Mouse (Mus musculus) embryonic facial prominence, embryonic 10.5 days (tissue): ENCODE measurements around the gene Sema3g. TPM values are rescaled to one million over a fixed set of nuclear protein-coding genes. Genes with fewer than 3 reads are reported as not detected.

Experiments used
- DNase-seq: peaks from one replicate; pipeline ENCODE4 v3.0.0-alpha.2; 2017; ENCODE audit warnings: low spot score
- H3K27ac ChIP-seq: fragments of 300-500 bp; sonication (generic); replicated peaks from 2 replicates; pipeline ENCODE4 v1.5.1; 2016; ENCODE audit warnings: mild to moderate bottlenecking
- H3K27me3 ChIP-seq: fragments of 300-500 bp; sonication (generic); replicated peaks from 2 replicates; pipeline ENCODE4 v1.6.1; 2016; ENCODE audit warnings: low read depth, mild to moderate bottlenecking; ENCODE audit not compliant: poor library complexity, severe bottlenecking
- H3K36me3 ChIP-seq: fragments of 300-500 bp; sonication (generic); replicated peaks from 2 replicates; pipeline ENCODE4 v1.6.1; 2016; ENCODE audit warnings: mild to moderate bottlenecking, moderate library complexity
- H3K4me1 ChIP-seq: fragments of 300-500 bp; sonication (generic); 2 replicates; pipeline ENCODE4 v1.6.1; 2016
- H3K4me3 ChIP-seq: fragments of 300-500 bp; sonication (generic); 2 replicates; pipeline ENCODE4 v1.5.1; 2016; ENCODE audit warnings: mild to moderate bottlenecking, moderate library complexity
- H3K9me3 ChIP-seq: fragments of 300-500 bp; sonication (generic); 2 replicates; pipeline ENCODE4 v1.6.1; 2016; ENCODE audit warnings: mild to moderate bottlenecking
- WGBS: fragments of 180-500 bp; shearing (Covaris S2); methylation state at CpG from one replicate; pipeline ENCODE4 v1.1.7; 2016; 5-methylcytosine and 5-hydroxymethylcytosine counted together
- polyA plus RNA-seq: library from polyadenylated mRNA; unstranded; fragments of >200 nt; fragmentation: Nextera tagmentation; extraction: Ambion mirVana; gene quantifications from 2 replicates; pipeline ENCODE4 v1.2.1, GENCODE M21; 2016

The Sema3g gene
- polyA plus RNA-seq: 0.76 and 0.79 TPM in 2 replicates

DNA sequence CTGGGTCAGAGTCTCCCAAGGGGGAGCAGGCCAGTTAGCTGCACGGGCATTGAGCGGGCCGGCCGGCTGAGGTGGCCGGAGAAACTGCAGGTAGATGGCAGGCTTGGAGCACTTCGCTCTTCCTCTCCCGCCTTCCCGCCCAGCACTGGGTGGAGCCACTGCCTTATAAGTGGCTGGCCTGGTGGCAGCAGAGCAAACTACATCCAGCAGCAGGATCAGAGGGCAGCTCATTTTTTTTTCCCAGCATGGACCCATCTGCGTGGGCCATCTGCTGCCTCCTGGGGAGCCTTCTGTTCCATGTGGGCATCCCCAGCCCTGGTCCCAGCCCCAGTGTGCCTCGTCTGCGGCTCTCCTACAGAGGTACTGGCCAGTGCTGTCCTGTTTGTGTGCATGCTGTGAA is at the start of gene Sema3g:
Gene Sema3g, plus strand, starts transcription at position 195 of the 400 bp plus-strand sequence.
- peak within 1 kb of the TSS; percentile 31; the same call in 1 of the 2 replicates for H3K4me3 ChIP-seq
- peak; percentile 77 for DNase-seq
- H3K36me3 ChIP-seq: no peaks in the 10 kb centered on the region
- peaks cover 42% of the 10 kb centered on the region for H3K4me1 ChIP-seq
- 13% methylated on average over 11 of the region's 11 CpGs for WGBS
- H3K27ac ChIP-seq: peak within 1 kb of the TSS; percentile 72
- H3K27me3 ChIP-seq: peaks cover 13% of the 10 kb centered on the region; the same call in 1 of the 2 replicates
- no peaks in the 10 kb centered on the region for H3K9me3 ChIP-seq

GRCm38 (mm10) chr14:31168425-31168824 is 49.2 kb upstream of the Sema3g start, which contains the start of gene Stab1:
Gene Stab1, minus strand, starts transcription at chr14:31168641.
- H3K4me3 ChIP-seq: peak within 1 kb of the TSS; percentile 32

GRCm38 (mm10) chr14:31169508-31169907 is 48.2 kb upstream of the Sema3g start:
- Histone ChIP-seq H3K36me3 (peaks cover 51% of the 10 kb centered on the region), H3K9me3 (no peaks in the 10 kb centered on the region), H3K27ac (no peak overlapping the region), H3K4me1 (peaks cover 21% of the 10 kb centered on the region), H3K4me3 (no peak overlapping the region), H3K27me3 (no peaks in the 10 kb centered on the region)
- DNase-seq: no peak
- WGBS: 82% methylated on average over 6 of the region's 6 CpGs

More at GRCm38 (mm10) chr14:31168425-31168824, 49.2 kb upstream of the Sema3g start, which contains the start of gene Stab1:
- 57% methylated on average over 10 of the region's 10 CpGs for WGBS
- DNase-seq: no peak
- H3K27ac ChIP-seq: peak within 1 kb of the TSS; percentile 19; the same call in 1 of the 2 replicates
- H3K36me3 ChIP-seq: peaks cover 40% of the 10 kb centered on the region
- H3K9me3 ChIP-seq: no peaks in the 10 kb centered on the region
- H3K27me3 ChIP-seq: no peaks in the 10 kb centered on the region
- peaks cover 21% of the 10 kb centered on the region for H3K4me1 ChIP-seq

DNA sequence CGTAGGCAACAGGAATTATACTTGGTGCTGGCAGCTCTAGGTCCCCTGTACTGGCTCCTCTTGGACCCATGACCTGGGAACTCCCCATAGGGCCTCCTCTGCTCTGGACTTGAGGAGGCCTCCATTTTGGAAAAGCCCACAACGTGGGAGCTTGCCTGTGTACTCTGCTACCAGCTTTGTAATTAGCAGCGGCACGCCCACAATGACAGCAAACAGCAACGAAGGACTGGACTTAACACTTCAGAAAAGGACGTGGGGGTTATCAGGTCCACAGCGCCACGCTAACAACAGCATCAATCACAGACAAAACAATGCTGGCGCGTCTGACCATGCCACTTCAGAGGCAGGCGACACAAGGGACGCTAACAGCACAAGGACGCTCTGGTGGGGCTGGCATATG is 46.7 kb upstream of the Sema3g start:
- WGBS: 94% methylated on average over 13 of the region's 13 CpGs
- H3K9me3 ChIP-seq: no peaks in the 10 kb centered on the region
- H3K27me3 ChIP-seq: no peaks in the 10 kb centered on the region
- no peak overlapping the region for H3K27ac ChIP-seq
- DNase-seq: no peak
- H3K4me1 ChIP-seq: peaks cover 15% of the 10 kb centered on the region
- H3K4me3 ChIP-seq: no peak overlapping the region
- peaks cover 65% of the 10 kb centered on the region for H3K36me3 ChIP-seq

DNA sequence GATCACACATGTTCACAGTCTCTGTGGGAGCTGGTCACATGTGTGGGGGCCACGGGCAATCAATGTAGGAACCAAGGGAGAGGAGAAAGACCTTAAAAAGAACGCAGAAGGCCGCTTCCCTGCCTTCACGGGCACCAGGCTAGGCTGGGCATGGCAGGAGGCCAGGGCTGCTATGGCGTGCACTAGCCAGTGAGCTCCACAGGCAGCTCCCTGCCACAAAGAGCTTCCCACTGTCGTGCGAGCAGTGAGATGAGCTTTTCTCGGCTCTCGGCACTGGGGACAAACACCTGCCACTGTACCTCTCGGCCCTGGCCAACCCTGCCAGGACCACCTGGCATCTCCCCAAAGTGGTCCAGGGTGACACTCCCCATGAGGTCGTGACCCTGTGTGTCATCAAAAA is 46.3 kb upstream of the Sema3g start:
- peaks cover 11% of the 10 kb centered on the region for H3K4me1 ChIP-seq
- H3K27me3 ChIP-seq: no peaks in the 10 kb centered on the region
- no peak overlapping the region for H3K4me3 ChIP-seq
- no peaks in the 10 kb centered on the region for H3K9me3 ChIP-seq
- peaks cover 69% of the 10 kb centered on the region for H3K36me3 ChIP-seq
- no peak for DNase-seq
- H3K27ac ChIP-seq: no peak overlapping the region
- 90% methylated on average over 11 of the region's 11 CpGs for WGBS

GRCm38 (mm10) chr14:31171821-31172220 is 45.8 kb upstream of the Sema3g start:
- no peak for DNase-seq
- Histone ChIP-seq H3K4me1 (peaks cover 7% of the 10 kb centered on the region), H3K9me3 (no peaks in the 10 kb centered on the region), H3K4me3 (no peak overlapping the region), H3K36me3 (peaks cover 74% of the 10 kb centered on the region), H3K27me3 (no peaks in the 10 kb centered on the region), H3K27ac (no peak overlapping the region)
- 94% methylated on average over 15 of the region's 15 CpGs for WGBS

DNA sequence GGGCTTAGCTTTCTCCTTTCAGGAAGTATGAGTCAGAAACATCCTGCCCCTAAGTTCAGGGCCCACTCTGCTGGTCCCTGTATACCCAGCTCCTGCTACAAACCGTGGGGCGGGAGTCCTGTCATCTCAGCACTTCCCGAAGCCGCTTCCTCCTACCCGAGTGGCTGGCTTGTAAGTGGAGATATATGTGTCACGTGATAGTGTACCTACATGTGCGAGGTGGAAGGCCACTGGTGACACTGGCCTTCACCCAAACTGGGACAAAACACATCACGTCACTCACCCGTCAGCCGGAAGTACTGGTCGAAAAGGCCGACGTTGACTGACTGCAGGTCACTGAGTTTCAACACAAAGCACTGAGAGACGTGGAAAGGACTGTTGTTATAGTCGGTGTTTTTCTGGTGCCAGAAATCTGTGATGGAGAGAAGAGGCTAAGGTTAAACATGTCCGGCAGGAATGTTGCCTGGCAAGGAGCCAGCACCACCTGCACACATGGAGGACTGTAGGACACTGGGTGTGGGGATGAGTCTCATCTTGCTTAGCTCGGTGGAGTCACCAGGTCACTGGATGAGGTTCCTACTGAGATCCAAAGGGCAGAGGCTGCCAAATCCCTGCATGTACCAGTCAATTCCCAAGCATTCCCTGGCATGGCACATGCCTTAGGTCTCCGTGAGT is 44.7 kb upstream of the Sema3g start:
- peaks cover 85% of the 10 kb centered on the region for H3K36me3 ChIP-seq
- H3K27ac ChIP-seq: no peak overlapping the region
- no peaks in the 10 kb centered on the region for H3K27me3 ChIP-seq
- peaks cover 7% of the 10 kb centered on the region for H3K4me1 ChIP-seq
- H3K9me3 ChIP-seq: no peaks in the 10 kb centered on the region
- DNase-seq: no peak
- WGBS: 88% methylated on average over 18 of the region's 18 CpGs
- H3K4me3 ChIP-seq: no peak overlapping the region

GRCm38 (mm10) chr14:31173537-31173936 is 44.1 kb upstream of the Sema3g start:
- Histone ChIP-seq H3K4me3 (no peak overlapping the region), H3K27me3 (no peaks in the 10 kb centered on the region), H3K36me3 (peaks cover 90% of the 10 kb centered on the region), H3K9me3 (no peaks in the 10 kb centered on the region), H3K27ac (no peak overlapping the region), H3K4me1 (peaks cover 5% of the 10 kb centered on the region)
- 88% methylated on average over 7 of the region's 7 CpGs for WGBS
- no peak for DNase-seq

DNA sequence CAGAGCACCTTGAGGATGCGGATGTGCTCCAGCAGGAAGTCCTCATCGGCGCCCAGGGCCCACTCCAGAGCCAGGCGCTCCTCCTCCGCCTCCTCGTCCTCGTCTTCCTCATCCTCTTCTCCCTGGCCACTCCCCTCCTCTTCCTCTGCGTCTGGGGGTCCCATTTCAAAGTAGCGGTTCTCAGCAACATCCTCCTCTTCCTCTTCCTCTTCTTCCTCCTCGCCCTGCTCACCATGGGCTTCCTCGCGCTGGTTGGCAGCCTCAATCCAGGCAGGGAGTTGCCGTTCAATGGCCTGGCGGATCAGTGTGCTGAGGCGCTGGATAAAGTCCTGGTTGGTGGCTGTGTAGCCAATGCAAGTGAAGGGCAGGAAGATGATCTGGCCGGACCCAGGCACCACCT is 40.4 kb upstream of the Sema3g start:
- Histone ChIP-seq H3K4me1 (no peaks in the 10 kb centered on the region), H3K4me3 (no peak overlapping the region), H3K27me3 (no peaks in the 10 kb centered on the region), H3K9me3 (no peaks in the 10 kb centered on the region), H3K27ac (no peak overlapping the region), H3K36me3 (peaks cover 99% of the 10 kb centered on the region)
- 94% methylated on average over 16 of the region's 16 CpGs for WGBS
- no peak for DNase-seq

DNA sequence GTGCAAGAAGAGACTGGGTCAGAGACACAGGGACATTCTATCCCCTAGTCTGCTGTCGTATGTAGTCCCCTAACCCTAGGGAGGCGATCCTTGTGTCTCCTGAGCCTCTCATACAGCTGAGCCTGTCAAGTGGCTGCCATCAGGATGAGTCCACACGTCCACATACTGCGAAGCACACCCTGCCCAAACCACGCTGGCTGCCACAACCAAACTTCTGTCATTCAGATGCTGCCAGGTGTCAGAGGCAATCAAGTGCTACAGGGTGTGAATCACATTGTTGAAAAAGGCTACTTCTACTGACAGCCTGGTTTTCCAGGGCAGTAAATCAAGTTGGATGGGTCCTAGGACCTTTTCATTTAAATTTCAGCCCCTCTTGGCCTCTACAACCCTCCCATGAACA is 39.9 kb upstream of the Sema3g start:
- no peak overlapping the region for H3K4me3 ChIP-seq
- no peaks in the 10 kb centered on the region for H3K9me3 ChIP-seq
- H3K27ac ChIP-seq: no peak overlapping the region
- DNase-seq: no peak
- H3K27me3 ChIP-seq: no peaks in the 10 kb centered on the region
- H3K36me3 ChIP-seq: peaks cover 99% of the 10 kb centered on the region
- H3K4me1 ChIP-seq: no peaks in the 10 kb centered on the region
- 93% methylated on average over 5 of the region's 5 CpGs for WGBS

- DNase-seq: no peak
- no peaks in the 10 kb centered on the region for H3K27me3 ChIP-seq
- WGBS: 94% methylated on average over 12 of the region's 12 CpGs
- no peaks in the 10 kb centered on the region for H3K9me3 ChIP-seq
- peaks cover 99% of the 10 kb centered on the region for H3K36me3 ChIP-seq
- H3K4me3 ChIP-seq: no peak overlapping the region
- H3K27ac ChIP-seq: no peak overlapping the region
- H3K4me1 ChIP-seq: no peaks in the 10 kb centered on the region
Observed at GRCm38 (mm10) chr14:31179677-31180365, 37.8 kb upstream of the Sema3g start.

GRCm38 (mm10) chr14:31181512-31181911 is 36.1 kb upstream of the Sema3g start:
- H3K9me3 ChIP-seq: no peaks in the 10 kb centered on the region
- 87% methylated on average over 4 of the region's 4 CpGs for WGBS
- peaks cover 99% of the 10 kb centered on the region for H3K36me3 ChIP-seq
- no peak for DNase-seq
- no peaks in the 10 kb centered on the region for H3K27me3 ChIP-seq
- H3K4me3 ChIP-seq: no peak overlapping the region
- H3K4me1 ChIP-seq: no peaks in the 10 kb centered on the region
- no peak overlapping the region for H3K27ac ChIP-seq

DNA sequence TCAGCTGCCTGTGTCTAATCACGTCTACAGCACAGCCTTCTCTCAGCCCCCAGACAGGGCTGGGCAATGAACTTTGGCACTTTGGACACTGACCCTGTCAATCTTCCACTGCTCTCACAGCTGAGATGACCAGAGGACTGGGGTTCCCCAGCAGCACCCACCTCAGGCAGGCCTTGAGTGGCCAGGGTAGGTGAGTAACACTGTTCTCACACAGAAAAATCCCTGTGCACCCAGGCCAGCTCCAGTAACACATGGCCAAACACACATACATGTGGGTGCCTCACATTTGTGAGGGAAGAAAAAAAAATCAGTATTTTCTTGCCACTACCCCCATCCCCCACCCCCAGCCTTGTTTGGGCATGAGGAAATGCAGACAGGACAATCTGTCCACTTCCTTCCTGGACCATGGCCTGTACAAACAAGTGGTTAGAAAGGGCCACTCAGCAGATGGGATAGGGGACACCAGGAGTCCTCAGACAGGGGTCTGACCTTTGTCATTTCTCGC is 34.8 kb upstream of the Sema3g start:
- no peak overlapping the region for H3K27ac ChIP-seq
- H3K9me3 ChIP-seq: no peaks in the 10 kb centered on the region
- H3K27me3 ChIP-seq: no peaks in the 10 kb centered on the region
- peaks cover 99% of the 10 kb centered on the region for H3K36me3 ChIP-seq
- WGBS: 67% methylated on average over 2 of the region's 2 CpGs
- no peaks in the 10 kb centered on the region for H3K4me1 ChIP-seq
- no peak for DNase-seq
- H3K4me3 ChIP-seq: no peak overlapping the region
